Mouse (Mus musculus) cerebellum, adult 2 months (tissue): ENCODE results near the gene Msto1. TPM values are rescaled to one million over a fixed set of nuclear protein-coding genes. Genes with fewer than 3 reads are reported as not detected.
"Not testable (repeated sequence)": the region's sequence is repeated elsewhere in the genome, so short reads cannot be mapped to it uniquely, and the experiment has no call there.

Experiments used
- DNase-seq, 2 experiments: peaks; one replicate each; pipeline ENCODE4 v3.0.0; 2021
- H3K27ac ChIP-seq: fragments of 200-500 bp; 2 replicates; pipeline ENCODE4 v1.5.1; 2012; ENCODE audit warnings: low read length, control low read depth, inconsistent platforms; ENCODE audit not compliant: insufficient read depth
- H3K27me3 ChIP-seq: fragments of 200-500 bp; 2 replicates; pipeline ENCODE4 v1.6.1; 2012; ENCODE audit warnings: inconsistent platforms, mild to moderate bottlenecking, low read length, moderate library complexity; ENCODE audit not compliant: control insufficient read depth, insufficient read depth
- H3K4me1 ChIP-seq: fragments of 200-500 bp; 2 replicates; pipeline ENCODE4 v1.6.1; 2011; ENCODE audit warnings: low read length; ENCODE audit not compliant: control insufficient read depth, insufficient read depth
- H3K4me3 ChIP-seq: fragments of 200-500 bp; replicated peaks from 2 replicates; pipeline ENCODE3; 2011; ENCODE audit warnings: mild to moderate bottlenecking, low read depth, low read length, control low read depth; ENCODE audit not compliant: insufficient read depth
- CTCF ChIP-seq: fragments of 200-500 bp; IDR thresholded peaks from 2 replicates; pipeline ENCODE4 v1.5.1; 2011; ENCODE audit warnings: low read depth, mild to moderate bottlenecking, control low read depth, low read length, moderate library complexity, borderline replicate concordance; ENCODE audit not compliant: insufficient read depth
- POLR2A ChIP-seq: fragments of 200-500 bp; IDR thresholded peaks from 2 replicates; pipeline ENCODE4 v1.6.1; 2011; ENCODE audit warnings: low read length, control low read depth, borderline replicate concordance; ENCODE audit not compliant: insufficient read depth
- WGBS: fragments of 180-500 bp; shearing (Covaris S2); methylation state at CpG from one replicate; pipeline ENCODE4 v1.1.7; 2018; 5-methylcytosine and 5-hydroxymethylcytosine counted together
- polyA plus RNA-seq: library from polyadenylated mRNA; depleted of rRNA; stranded (reverse); fragments of >200 nt; gene quantifications from 2 replicates; pipeline ENCODE4 v1.2.3, GENCODE M21; 2012; rRNA removed

Gene Msto1
- polyA plus RNA-seq, 1 experiment, result 37.0 TPM

GRCm38 (mm10) chr3:88866735-88867134 is 47.1 kb downstream of the Msto1 start:
- H3K4me3 ChIP-seq, H3K27ac ChIP-seq, DNase-seq, H3K4me1 ChIP-seq, H3K27me3 ChIP-seq: not testable (repeated sequence)
- WGBS, result no CpG with 5 or more reads among the region's 3 CpGs

- Histone ChIP-seq H3K27me3 (no peaks in the 10 kb centered on the region), H3K4me1 (no peaks in the 10 kb centered on the region), H3K27ac (no peak overlapping the region), H3K4me3 (no peak overlapping the region)
- no peak for DNase-seq
- TF ChIP-seq CTCF, result no peak
- TF ChIP-seq POLR2A, result no peak
- WGBS, result 92% methylated on average over 3 of the region's 3 CpGs
Measured at GRCm38 (mm10) chr3:88862129-88862528, 51.7 kb downstream of the Msto1 start.

GRCm38 (mm10) chr3:88855837-88856236 is 58.0 kb downstream of the Msto1 start:
- Histone ChIP-seq H3K27ac (no peak overlapping the region), H3K4me1 (no peaks in the 10 kb centered on the region), H3K4me3 (no peak overlapping the region), H3K27me3 (no peaks in the 10 kb centered on the region)
- WGBS, result 88% methylated on average over 6 of the region's 6 CpGs
- TF ChIP-seq CTCF (no peak), POLR2A (no peak)
- DNase-seq, result no peak

Other genes starting within 250 kb of the Msto1 start
- gene Khdc4, start 228.2 kb downstream of the Msto1 start, polyA plus RNA-seq, result 92.7 and 99.6 TPM in 2 replicates
- 57.3 and 64.3 TPM in 2 replicates for gene Rit1, start 197.2 kb downstream of the Msto1 start, polyA plus RNA-seq
- gene Syt11, start 138.8 kb downstream of the Msto1 start, polyA plus RNA-seq, result 414 and 477 TPM in 2 replicates
- gene Gon4l, start 78.8 kb downstream of the Msto1 start, polyA plus RNA-seq, result 33.4 and 35.0 TPM in 2 replicates
- gene Ash1l, start 36.6 kb upstream of the Msto1 start, polyA plus RNA-seq, result 32.2 and 32.7 TPM in 2 replicates
- gene Dap3, start 37.2 kb upstream of the Msto1 start, polyA plus RNA-seq, result 125 and 131 TPM in 2 replicates
- gene Rusc1, start 179.3 kb upstream of the Msto1 start, polyA plus RNA-seq, result 164 and 169 TPM in 2 replicates
- gene Gm43738, start 187.1 kb upstream of the Msto1 start, polyA plus RNA-seq, result 0.03 TPM in 1 of 2 replicates, not detected in the other
- gene Fdps, start 188.0 kb upstream of the Msto1 start, polyA plus RNA-seq, result 107 and 113 TPM in 2 replicates
- gene Pklr, start 222.1 kb upstream of the Msto1 start, polyA plus RNA-seq, result 0.03 and 0.07 TPM in 2 replicates
- gene Hcn3, start 246.2 kb upstream of the Msto1 start, polyA plus RNA-seq, result 13.0 and 14.6 TPM in 2 replicates